Mouse (Mus musculus): ENCODE measurements around the gene Pde4c. TPM values are rescaled to one million over a fixed set of nuclear protein-coding genes. Genes with fewer than 3 reads are reported as not detected.
A peak's percentile ranks its signal among the peaks of the same experiment; 100 is the strongest.

Pde4c gene
- polyA plus RNA-seq, 1 experiment from 2014 or later, result not detected

DNA sequence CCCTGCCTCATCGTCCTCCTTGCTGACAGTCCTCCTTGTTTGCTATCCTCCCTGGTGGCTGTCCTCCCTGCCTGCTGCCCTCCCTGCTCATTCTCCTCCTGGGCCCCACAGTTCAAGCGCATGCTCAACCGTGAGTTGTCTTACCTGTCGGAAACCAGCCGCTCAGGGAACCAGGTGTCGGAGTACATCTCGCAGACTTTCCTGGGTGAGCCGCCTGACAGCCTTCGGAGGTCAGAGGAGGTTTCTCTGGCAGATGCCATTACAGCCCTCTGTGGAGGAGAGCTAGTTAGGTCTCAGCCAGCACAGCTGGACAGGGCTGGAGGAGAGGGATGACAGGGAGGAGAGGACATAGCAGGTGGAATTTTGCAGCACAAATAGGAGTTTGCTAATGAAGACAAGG is 23.2 kb downstream of the Pde4c start:
- no peaks in the 10 kb centered on the region for H3K79me2 ChIP-seq (ENCODE audit: inconsistent target)
- H3K27ac ChIP-seq, result no peak overlapping the region
- no peaks in the 10 kb centered on the region for H3K36me3 ChIP-seq (ENCODE audit: inconsistent target)
- WGBS (ENCODE audit: missing documents), result 94% methylated on average over 9 of the region's 9 CpGs
- no peak overlapping the region for H3K4me3 ChIP-seq (ENCODE audit: inconsistent target)

DNA sequence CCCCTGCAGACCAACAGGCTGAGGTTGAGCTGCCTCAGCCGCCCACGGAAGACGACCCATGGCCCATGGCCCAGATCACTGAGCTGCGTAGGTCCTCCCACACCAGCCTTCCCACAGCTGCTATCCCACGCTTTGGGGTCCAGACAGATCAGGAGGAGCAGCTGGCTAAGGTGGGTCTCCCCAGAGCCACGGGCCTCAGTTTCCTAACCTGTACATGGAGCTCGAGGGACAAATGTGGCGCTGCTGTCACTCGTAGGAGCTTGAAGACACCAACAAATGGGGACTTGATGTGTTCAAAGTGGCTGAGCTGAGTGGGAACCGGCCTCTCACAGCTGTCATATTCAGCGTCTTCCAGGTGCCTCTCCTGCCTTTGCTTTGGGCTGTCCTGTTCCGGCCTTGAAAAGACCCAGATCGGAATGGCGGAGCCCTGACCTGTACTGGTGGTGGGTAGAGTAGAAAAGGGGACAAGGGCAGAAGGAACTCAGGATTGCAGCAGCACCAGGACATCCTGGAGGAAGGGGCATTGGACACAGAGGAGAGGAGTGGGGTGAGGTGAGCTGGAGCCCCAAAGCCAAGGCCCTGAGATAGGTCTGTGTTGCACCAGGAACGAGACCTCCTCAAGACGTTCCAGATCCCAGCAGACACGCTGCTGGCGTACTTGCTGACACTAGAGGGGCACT is 23.8 kb downstream of the Pde4c start:
- WGBS (ENCODE audit: missing documents), result 89% methylated on average over 17 of the region's 18 CpGs
- no peaks in the 10 kb centered on the region for H3K36me3 ChIP-seq (ENCODE audit: inconsistent target)

DNA sequence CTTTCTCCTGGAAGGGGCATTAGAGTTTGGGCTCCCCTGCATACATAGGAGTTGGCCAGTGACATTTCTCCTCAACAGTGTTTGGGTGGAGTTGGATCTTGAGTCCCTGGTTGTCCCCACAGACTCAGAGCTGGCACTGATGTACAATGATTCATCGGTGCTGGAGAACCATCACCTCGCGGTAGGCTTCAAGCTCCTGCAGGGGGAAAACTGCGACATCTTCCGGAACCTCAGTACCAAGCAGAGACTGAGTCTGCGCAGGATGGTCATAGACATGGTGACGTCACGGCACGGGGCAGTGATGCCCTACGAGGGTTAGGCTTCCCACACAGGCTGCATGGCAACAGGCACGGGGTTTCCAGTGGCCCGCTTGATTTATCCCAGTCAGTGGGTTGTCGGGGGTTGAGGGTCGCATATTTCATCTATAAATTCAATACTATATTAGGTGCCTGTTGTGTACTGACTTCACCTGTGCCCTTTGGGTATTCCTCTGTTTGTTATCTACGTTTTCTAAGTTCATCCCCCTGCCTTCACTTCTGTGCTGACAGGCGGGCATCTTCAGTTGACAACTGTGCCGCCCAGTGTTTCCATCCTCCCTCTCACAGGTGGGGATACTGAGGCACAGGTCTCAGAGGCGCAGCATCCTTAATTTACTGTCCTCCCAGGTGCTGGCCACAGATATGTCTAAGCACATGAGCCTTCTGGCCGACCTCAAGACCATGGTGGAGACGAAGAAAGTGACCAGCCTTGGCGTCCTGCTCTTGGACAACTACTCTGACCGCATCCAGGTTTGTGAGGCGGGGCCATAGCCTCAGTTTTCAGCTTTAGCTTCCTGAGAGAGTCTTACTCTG is 25.0 kb downstream of the Pde4c start:
- no peaks in the 10 kb centered on the region for H3K79me2 ChIP-seq (ENCODE audit: inconsistent target)
- no peak overlapping the region for H3K27ac ChIP-seq
- H3K36me3 ChIP-seq (ENCODE audit: inconsistent target), result no peaks in the 10 kb centered on the region
- WGBS (ENCODE audit: missing documents), result 88% methylated on average over 23 of the region's 23 CpGs
- no peak overlapping the region for H3K4me3 ChIP-seq (ENCODE audit: inconsistent target)

More for the DNA sequence above, 23.8 kb downstream of the Pde4c start:
- Histone ChIP-seq H3K27ac (no peak overlapping the region), H3K79me2 (ENCODE audit: inconsistent target) (no peaks in the 10 kb centered on the region), H3K4me3 (ENCODE audit: inconsistent target) (no peak overlapping the region)

DNA sequence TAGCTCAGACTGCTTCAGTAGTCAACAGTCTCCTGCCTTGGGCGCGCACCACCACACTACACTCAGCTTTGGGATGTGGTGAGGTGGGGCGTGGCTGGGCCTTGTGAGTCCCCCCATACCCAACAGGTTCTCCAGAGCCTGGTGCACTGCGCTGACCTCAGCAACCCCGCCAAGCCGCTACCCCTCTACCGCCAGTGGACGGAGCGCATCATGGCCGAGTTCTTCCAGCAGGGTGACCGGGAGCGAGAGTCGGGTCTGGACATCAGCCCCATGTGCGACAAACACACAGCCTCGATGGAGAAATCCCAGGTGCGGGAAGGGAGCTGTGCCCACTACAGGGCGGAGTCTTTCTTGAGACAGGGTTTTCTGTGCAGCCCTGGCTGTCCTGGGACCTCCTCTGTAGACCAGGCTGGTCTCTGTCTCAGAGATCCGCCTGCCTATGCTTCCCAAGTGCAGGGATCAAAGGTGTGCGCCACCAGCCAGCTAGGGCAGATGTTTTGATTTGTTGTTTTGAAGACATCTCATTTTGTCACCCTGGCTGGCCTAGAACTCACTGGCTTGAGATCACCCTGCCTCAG is 25.7 kb downstream of the Pde4c start:
- H3K36me3 ChIP-seq (ENCODE audit: inconsistent target), result no peaks in the 10 kb centered on the region
- no peak overlapping the region for H3K4me3 ChIP-seq (ENCODE audit: inconsistent target)
- WGBS (ENCODE audit: missing documents), result 91% methylated on average over 16 of the region's 19 CpGs
- no peak overlapping the region for H3K27ac ChIP-seq
- no peaks in the 10 kb centered on the region for H3K79me2 ChIP-seq (ENCODE audit: inconsistent target)

DNA sequence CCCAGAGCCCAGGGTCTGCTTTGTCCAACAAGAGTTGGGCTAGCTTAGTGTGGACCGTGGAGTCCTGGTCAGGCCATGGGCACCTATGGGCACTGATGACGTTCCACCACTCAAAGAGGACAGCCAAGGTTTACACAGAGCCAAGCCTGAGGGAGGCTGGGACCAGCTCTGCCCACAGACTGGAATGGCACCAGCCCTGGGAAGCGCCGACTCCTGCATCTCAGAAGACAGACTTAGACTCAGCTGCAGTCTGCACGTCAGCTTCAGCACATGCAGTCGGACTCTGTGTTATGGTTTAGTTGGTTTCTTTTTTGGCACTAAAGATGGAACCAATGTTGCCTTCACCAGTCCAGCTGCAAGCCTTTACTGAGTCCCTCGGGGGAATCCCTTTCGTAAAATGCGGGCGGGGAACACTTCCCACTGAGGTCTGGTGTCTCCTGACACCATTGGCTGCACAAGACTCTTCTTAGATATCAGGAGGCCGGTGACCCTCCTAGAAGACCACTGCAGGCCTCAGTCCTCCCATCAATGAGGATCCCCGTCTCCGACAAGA is 26.7 kb downstream of the Pde4c start:
- Histone ChIP-seq H3K79me2 (ENCODE audit: inconsistent target) (peaks cover 2% of the 10 kb centered on the region; the same call in 1 of the 2 replicates), H3K27ac (no peak overlapping the region), H3K36me3 (ENCODE audit: inconsistent target) (no peaks in the 10 kb centered on the region), H3K4me3 (ENCODE audit: inconsistent target) (no peak overlapping the region)
- 90% methylated on average over 12 of the region's 13 CpGs for WGBS (ENCODE audit: missing documents)

DNA sequence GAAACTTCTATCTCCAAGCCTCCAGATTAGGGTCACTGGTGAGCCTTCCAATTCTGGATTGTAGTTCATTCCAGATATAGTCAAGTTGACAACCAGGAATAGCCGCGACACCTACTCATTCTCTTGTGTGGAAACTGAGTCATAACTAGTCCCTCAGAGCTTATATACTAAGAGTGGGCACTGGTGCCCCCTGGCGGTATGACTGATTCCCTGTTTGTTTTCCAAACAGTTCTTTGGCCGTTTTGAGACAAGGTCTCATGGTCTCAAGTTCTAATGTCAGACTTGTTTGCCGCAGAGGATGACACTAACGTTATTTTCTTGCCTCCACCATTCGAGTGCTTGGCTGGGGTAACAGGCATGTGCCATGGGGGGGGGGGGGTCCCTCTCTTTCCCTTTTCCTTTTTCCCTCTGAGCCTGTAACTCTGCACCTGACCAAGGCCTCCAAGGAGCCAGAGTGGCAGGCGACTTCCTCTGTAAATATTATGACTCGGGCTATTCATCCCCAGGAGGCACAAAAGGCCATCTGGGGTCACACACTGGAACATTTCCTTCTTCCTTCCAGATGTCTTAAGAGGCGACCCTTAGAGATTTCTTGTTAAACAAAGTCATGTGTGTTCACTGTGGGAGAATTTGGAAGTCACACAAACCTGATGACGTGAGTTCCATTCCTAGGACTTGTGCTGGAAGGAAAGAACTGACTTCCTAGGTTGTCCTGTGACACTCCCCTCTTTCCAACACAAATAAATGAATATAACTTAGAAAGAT is 28.7 kb downstream of the Pde4c start:
- Histone ChIP-seq H3K27ac (peak overlapping the region; percentile 66), H3K4me3 (ENCODE audit: inconsistent target) (no peak overlapping the region), H3K36me3 (ENCODE audit: inconsistent target) (no peaks in the 10 kb centered on the region; the same call in 1 of the 2 replicates), H3K79me2 (ENCODE audit: inconsistent target) (peaks cover 6% of the 10 kb centered on the region; the same call in 1 of the 2 replicates)
- WGBS (ENCODE audit: missing documents), result 27% methylated on average over 10 of the region's 11 CpGs

DNA sequence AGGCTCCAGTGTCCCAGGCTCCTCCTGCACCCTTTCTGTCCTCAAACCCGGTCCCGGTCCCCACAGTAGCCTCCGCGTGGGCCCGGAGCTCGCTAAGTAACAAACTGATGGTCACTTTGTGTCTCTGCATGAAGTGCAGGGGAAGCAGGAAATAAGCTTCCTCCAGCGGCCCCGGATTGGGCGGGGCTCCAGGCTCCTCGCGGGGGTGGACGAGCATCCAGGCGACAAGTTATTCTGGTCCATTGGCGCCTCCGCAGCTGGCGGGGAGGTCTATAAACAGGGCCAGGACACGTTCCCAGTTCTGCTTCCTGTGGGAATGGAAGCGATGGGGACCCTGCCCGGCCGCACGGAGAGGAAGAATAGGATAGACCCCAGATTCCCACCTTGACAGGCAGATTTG is 29.6 kb downstream of the Pde4c start:
- WGBS (ENCODE audit: missing documents), result 12% methylated on average over 21 of the region's 21 CpGs
- peak overlapping the region; percentile 19; the same call in 1 of the 2 replicates for H3K4me3 ChIP-seq (ENCODE audit: inconsistent target)
- peaks cover 6% of the 10 kb centered on the region; the same call in 1 of the 2 replicates for H3K79me2 ChIP-seq (ENCODE audit: inconsistent target)
- peaks cover 3% of the 10 kb centered on the region; the same call in 1 of the 2 replicates for H3K36me3 ChIP-seq (ENCODE audit: inconsistent target)
- H3K27ac ChIP-seq, result peak overlapping the region; percentile 66

DNA sequence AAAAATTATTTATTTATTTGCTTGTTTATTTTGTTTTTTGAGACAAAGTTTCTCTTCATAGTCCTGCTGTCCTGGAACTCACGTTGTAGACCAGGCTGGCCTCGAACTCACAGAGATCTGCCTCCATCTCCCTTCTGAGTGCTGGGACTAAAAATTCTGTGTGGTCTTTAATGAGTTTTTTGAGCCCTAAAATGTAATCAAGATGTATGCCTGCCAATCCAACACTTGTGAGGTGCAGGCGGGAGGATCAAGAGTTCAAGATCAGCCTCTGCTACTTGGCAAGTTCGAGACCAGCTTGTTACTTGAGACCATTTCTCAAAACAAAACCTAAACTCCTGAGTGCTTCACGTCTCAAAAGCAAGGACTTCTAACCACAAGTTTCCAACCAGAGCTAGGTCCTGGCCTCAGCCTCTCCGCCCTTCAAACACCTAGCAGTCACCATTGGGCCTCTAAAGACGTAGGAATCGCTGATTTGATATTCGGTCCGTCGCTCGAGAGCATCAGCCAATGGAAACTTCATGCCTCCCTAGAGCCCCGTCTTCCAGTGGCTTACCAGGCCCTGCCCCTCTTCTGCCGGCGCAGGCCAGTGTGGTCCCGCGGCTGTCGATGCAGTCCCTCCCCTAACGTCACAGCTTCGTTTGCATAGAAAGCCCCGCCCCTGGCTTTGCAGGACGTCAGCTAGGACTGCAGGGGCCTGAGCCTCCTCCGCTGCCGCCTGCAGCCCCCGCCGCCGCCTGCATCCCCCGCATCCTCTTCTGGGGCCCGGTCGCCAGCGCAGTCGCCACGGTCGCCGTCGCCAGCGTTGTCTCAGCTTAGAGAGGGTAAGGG is 30.7 kb downstream of the Pde4c start, which contains the start of gene Rab3a:
Gene Rab3a, plus strand, starts transcription at position 637 of the 828 bp plus-strand sequence.
- peaks cover 6% of the 10 kb centered on the region; the same call in 1 of the 2 replicates for H3K36me3 ChIP-seq (ENCODE audit: inconsistent target)
- H3K27ac ChIP-seq, result peak within 1 kb of the TSS; percentile 66
- 8% methylated on average over 36 of the region's 37 CpGs for WGBS (ENCODE audit: missing documents)
- peaks cover 6% of the 10 kb centered on the region; the same call in 1 of the 2 replicates for H3K79me2 ChIP-seq (ENCODE audit: inconsistent target)
- H3K4me3 ChIP-seq (ENCODE audit: inconsistent target), result peak within 1 kb of the TSS; percentile 58

DNA sequence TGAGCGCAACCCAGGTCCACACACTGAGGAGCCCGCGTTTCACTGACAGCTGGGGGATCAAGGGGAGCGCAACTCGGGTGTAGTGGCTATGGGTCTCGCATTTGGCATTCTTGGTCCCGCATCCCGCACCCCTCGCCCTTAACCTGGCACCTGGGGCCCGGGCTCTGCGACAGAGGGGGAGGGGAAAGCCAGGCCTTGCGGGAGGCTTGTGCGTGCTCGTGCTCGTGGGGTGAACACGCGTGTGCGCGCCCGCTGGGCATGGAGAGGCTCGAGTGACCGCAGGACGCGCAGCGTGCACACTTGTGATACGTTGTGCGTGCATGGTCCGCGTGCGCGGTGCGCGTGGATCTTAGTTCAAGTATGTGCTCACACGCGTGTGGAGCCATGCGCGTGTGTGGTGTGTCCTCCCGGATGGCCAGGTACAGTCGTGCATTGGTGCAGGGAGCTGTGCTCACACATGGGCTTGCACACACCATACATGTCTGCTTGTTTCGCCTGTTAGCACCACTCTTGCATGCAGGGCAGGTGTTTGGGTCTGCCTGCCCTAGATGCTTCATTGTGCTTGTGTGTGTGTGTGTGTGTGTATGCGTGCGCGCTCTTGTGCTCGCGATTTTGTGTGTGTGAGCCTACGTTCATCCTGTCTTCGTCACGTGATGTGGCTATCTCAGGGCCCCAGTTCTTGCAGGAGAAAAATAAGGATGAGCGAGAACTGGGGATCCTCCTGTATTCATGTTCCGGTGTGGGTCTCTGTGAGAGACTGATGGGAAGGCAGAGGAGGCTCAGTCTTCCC is 31.5 kb downstream of the Pde4c start:
- H3K27ac ChIP-seq, result no peak overlapping the region
- 14% methylated on average over 50 of the region's 50 CpGs for WGBS (ENCODE audit: missing documents)
- H3K79me2 ChIP-seq (ENCODE audit: inconsistent target), result peaks cover 6% of the 10 kb centered on the region; the same call in 1 of the 2 replicates
- H3K4me3 ChIP-seq (ENCODE audit: inconsistent target), result peak overlapping the region; percentile 58
- peaks cover 6% of the 10 kb centered on the region; the same call in 1 of the 2 replicates for H3K36me3 ChIP-seq (ENCODE audit: inconsistent target)

DNA sequence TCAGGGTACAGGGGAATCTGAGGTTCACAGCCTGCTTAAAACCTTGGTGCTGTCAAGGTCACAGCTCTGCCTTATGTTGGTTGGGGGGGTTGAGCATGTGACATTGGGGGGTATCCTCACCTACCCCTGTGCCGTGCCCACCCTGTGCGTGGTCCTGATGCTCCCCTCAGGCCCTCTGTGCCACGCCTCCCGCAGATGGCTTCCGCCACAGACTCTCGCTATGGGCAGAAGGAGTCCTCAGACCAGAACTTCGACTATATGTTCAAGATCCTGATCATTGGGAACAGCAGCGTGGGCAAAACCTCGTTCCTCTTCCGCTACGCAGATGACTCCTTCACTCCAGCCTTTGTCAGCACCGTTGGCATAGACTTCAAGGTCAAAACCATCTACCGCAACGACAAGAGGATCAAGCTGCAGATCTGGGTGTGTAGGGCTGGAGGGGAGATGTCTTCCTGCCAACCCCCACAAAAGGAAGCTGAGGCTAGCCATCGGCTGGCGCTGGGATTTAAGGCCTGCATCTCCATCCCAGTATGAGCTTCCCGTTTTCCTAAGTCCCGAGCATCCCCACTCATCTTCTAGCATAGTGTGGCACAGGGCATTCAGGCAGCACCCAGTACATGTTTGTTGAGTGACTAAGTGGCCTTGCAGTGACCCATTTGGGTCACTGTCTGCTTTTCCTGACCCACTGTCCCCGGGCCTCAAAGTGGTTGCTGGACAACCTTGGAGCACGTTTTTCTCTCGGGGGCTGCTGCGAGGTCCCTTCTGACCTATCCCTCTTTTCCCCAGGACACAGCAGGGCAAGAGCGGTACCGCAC is 32.3 kb downstream of the Pde4c start:
- no peak overlapping the region for H3K27ac ChIP-seq
- no peak overlapping the region for H3K4me3 ChIP-seq (ENCODE audit: inconsistent target)
- 84% methylated on average over 24 of the region's 24 CpGs for WGBS (ENCODE audit: missing documents)
- H3K79me2 ChIP-seq (ENCODE audit: inconsistent target), result peaks cover 6% of the 10 kb centered on the region; the same call in 1 of the 2 replicates
- peaks cover 6% of the 10 kb centered on the region; the same call in 1 of the 2 replicates for H3K36me3 ChIP-seq (ENCODE audit: inconsistent target)

DNA sequence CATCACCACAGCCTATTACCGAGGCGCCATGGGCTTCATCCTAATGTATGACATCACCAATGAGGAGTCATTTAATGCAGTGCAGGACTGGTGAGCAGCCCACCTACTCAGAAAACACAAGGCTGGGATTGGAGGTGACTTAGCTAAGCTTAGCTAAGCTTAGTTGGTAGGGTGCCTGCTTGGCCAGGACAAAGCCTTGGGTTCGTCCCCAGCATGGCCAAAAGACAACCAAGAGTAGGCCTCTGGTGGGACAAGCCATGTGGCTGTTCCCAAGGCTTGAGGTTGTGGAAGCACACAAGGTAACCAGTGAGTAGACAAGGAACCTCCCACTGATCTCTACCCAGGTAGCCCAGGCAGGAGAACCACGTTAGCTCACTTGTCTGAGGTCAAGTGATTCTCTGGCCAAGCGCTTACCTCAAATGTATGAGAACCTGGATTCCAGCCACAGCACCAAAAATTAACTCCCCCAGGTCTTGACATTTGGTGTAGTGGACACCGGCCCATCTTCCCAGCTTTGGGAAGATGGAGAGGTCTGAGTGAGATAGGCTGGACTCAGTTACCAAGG is 33.0 kb downstream of the Pde4c start:
- Histone ChIP-seq H3K79me2 (ENCODE audit: inconsistent target) (peaks cover 6% of the 10 kb centered on the region; the same call in 1 of the 2 replicates), H3K36me3 (ENCODE audit: inconsistent target) (peaks cover 6% of the 10 kb centered on the region; the same call in 1 of the 2 replicates), H3K27ac (no peak overlapping the region), H3K4me3 (ENCODE audit: inconsistent target) (no peak overlapping the region)
- WGBS (ENCODE audit: missing documents), result 92% methylated on average over 6 of the region's 6 CpGs

Measured in macrophage (primary cell).